Mouse (Mus musculus) telencephalon, adult 2 months (tissue): ENCODE results near the gene Ntm.
A peak's percentile ranks its signal among the peaks of the same experiment; 100 is the strongest.

Experiments
- DNase-seq: peaks from one replicate; pipeline ENCODE4 v3.0.0-alpha.2; 2011; ENCODE audit warnings: low read depth, low spot score

Ntm gene

DNA sequence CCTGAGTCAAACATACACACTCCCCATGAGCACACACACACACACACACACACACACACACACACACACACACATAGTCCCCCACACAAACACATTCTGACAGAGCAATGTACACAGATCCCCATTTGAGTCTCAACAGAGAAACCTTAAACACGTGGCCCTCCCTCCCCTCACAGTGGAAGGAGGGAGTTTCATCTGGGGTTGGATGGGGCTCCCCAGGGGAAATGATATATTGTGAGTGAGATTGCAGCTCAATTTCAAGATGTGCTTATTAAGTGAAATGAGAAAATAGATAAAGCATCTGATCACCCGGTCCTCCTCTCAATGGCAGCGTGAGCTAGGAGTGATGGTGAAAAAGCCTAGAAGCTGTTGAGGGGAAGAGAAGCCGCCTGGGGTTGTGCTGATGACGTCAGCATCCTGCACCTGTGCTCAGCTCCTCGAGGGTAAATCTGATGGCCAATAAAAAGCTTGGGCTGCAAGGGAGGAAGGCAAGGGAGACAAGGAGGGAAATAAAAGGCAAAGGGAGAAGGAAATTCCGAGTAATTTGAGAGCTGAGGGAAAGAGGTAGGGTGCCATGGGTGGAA, 801.8 kb downstream of the Ntm start:
- DNase-seq = no peak

DNA sequence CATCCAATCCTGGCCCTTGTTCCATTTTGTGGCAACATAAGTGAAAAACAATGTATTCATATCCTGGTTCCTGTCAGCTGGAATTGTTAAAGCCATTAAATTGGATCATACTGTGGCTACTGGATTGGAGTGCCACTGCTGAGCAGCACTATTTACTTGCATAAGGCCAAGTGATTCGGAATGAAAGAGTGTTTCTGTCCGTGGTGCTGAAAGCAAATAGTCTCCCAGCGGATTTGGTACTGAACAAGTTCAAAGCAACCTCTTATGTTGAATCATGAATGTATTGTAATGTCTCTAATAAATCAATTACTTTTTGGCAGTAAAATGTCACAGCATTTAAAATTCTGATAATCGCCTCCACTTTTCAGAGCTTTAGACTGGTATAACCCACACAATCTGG, 817.0 kb downstream of the Ntm start:
- no peak for DNase-seq

DNA sequence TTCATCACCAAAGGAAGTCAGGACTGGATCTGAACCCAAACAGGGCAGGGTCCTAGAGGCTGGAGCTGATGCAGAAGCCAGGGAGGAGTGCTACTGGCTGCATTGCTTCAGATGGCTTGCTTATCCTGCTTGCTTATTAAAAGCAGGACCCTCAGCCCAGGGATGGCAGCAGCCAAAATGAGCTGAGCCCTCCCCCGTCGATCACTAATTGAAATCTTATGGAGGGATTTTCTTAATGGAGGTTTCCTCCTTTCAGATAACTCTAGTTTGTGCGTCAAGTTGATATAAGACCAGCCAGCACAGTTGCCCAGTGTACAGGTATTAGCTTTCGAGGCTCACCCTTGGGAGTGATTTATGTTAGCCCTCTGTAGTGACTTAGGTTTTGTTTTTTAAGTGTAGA, 826.9 kb downstream of the Ntm start:
- no peak for DNase-seq

DNA sequence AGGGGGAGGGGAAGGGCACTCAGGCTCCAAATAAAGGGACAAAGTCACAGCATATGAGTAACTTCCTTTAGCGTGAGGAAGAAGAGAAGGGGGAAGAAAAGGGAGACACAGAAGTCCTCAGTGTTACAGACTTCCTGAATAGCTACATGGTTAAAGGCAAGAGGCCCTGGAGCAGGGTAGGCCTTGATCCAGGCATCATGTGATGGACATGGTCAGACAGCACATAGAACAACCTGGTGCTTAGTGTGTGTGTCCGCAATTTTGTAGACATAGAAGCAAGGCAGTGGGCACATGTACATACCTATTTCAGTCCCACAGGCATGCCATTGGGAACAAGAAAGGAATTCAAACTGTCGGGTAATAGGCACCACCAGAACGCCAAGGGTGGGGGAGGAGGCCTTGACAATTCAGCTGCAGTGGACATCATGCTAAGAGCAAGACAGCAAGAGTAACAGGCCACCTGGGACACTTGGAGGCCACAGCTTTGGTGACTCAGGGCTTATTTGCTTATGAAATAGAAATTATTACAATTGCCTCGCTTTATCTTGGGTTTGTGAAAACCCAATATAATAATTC, 832.1 kb downstream of the Ntm start:
- DNase-seq = no peak

DNA sequence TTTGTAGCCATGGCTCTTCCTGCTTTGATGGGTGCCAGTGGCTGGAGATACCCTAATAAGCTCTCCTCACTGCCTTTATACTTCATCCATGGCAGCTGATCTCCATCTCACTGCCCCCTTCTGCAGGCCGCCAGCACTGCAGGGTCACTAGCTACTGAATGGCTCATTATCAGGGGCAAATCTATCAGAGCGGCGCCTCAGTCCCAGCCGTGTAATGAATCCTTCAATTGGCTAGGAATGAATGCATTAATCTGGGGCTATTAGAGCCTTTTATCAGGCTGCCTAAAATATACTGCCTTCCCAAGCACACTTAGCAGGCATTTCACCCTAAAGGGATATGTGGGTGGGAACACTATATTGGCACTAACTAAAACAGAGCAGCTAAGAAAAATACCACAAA, 832.6 kb downstream of the Ntm start:
- DNase-seq = no peak

DNA sequence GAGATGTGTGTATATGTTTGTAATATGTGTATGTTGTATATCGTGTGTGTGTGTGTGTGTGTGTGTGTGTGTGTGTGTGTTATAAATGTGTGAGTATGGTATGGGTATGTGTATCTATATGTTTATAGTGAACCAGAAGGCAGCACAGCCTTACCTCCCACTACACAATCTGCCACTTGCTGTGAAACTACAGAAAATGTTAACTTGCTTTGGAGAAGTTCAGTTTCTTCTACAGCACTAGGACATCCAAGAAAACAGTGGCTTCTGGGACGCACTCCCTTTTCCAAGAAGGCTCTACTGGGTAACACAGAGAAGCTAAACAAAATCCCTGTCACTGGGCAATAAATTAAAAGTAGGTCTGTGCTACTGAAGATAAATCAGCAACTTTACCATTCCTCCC, 834.5 kb downstream of the Ntm start:
- DNase-seq = no peak

DNA sequence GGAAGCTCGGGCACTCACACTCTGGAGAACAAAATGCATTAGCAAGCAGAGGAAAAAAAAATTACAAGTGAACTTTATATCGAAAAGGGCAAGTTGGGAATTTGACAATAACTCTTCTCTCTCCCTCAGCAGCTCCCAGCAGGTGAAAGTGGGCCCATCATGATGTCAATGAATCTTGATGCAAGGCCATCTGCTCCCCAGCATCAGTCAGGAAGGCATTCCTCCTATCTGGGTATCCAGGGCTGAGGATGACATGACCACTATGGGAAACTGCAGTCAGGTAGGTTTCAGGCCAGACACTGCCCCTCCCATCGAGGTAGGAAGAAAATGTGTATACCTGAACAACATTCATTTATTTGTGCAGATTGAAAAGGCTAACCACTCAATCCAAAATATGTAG, 838.5 kb downstream of the Ntm start:
- no peak for DNase-seq

DNA sequence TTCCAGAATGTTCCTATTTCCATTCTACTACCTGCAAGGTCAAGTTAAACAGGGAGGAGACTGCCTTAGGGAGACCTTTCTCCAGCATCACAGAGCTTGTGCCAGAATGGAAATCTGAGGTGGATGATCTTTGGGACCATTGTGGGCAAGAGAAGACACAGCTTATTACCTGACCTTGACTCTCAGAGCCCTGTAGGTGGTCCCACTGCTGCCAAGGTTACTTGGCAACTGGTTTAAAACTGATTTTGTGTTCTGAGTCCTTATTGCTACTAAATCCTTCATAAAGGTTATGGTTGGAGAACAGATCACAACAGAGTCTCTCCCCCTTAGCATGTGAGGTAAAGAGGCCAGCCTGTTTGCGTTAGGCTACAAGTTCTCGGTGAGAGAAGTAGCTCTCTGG, 839.1 kb downstream of the Ntm start:
- no peak for DNase-seq

DNA sequence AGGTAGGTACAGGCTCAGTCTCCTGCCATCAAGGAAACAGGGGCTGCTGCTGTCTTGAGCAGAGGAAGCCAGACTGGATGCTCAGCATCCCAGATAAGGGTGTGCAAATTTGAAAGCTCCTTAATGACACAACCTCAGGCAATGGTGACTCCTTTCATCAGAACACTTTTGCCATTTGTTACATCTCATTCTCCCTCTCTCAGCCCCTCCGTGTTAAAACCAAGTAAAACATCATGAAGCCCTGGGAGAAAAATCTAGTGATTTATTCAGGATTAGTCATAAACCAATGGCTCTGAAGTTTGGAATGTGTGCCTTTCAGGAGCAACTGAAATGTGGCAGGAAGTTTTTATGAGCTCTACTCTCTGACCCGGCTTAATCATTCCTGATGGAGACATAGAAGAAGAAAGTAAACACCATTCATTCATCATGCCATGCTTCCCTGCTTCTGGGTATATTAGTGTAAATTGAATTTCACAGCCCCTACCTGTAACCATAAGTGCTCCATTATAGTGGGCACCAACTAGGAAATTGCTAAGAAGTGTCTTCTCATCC, 845.3 kb downstream of the Ntm start:
- DNase-seq = no peak

DNA sequence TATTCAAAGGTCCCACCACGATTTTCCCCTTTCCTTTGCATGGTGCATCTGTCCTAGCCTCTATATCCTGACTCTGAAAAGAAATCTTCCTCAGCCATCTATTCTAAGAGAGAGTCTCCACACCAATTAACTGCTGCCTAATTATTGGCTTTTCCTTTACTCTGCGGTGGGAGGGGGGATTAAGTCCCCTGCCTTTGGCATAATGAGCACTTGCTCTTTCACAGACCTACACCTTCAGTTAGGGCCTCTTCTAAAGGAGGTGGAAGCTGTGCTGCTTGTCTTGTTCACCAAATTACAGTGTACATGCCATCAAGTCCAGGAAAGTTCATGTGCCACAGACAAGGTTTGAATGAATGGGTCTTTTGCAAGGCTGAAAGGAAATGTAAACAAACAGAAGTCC, 847.6 kb downstream of the Ntm start:
- no peak for DNase-seq

DNA sequence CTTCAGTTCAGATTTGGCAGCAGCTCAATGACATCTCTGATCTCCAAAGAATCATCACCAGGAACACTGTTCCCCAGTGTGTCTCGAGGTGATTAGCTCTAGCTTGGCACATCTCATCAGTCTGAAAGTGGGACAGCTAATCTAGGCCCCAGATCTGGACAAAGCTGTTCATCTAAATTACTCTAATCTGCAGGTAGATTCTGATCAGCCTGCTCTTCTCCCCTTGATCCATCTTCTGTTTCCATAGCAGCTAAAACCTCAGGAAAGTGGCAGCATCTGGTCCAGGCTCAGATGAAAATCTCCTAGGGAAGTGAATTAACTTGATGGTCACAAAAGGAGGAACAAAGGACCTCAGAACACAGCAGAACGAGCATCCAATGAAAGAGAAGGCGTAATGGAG, 856.2 kb downstream of the Ntm start:
- no peak for DNase-seq

DNA sequence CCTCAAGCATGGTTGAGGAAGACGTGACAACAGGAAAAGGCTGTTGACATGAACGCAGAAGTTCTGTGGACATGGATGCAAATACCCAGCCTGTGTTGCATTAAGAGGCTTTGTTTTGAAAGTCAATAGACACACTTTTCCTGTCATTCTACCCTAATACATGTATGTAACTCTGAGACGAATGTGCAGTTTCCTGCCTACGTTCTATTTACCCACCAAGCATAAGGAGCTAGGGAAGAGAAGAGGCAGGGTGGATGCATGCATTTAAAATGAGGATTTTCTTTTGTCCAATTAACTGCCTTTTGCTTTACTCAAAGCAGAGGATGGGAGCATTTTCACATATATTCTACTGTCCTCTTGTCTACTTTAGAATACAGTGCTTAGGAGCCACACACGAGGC, 858.5 kb downstream of the Ntm start:
- DNase-seq = no peak

DNA sequence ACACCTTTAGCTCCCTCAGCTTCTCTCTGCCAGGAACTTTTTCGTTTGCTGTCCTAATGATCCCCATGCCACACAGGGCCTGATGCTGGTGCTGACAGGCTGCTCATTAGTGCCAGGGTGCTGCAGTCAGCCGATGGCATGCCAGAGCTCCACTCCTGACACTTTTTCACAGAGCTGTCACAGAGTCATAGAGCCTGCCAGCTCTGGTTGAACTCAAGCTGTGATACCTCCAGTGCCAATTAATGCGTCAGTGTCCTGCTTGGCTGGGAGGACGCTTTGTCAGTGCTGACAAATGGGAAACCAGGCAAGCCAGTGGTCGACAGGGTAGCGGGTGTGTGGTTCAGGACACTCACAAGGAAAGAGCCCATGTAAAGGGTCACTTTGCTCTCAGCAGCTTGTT, 858.9 kb downstream of the Ntm start:
- DNase-seq = no peak

DNA sequence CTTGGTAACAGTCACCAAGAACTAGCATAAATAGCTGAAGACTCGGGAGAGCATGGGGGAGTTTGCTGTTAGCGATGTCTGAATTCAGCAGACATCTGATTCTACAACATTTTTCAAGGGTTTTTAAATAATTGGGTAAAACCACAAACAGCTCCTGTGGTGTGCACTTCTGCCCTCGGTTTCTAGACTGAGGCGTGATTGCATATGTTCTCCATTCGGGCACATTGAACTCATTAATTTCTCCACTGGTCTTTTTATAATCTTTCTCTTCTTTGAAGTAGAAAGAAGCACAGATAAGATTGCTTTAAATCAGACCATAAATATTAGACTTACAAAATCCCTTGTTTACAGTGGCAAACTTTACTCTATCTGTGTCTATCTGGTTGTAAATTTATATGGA, 862.3 kb downstream of the Ntm start:
- DNase-seq = peak; percentile 42

DNA sequence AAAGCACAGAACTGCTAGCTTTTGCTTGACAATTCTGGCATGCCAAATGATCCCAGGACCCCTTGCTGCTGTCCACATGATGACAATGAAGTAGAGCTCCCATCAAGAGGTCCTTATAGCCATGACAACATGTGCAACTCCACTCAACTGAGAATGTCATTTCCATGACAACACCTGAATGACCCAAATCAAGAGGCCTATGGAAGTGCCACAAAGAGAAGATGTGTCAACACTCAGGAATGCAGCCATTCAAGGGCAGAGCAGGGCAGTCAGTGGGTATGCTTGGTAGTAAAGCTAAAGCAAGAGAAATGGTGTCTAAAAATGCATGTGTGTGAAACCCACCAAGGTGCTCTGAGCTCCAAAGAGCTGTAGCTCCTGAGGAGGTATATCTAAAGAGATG, 870.5 kb downstream of the Ntm start:
- no peak for DNase-seq

DNA sequence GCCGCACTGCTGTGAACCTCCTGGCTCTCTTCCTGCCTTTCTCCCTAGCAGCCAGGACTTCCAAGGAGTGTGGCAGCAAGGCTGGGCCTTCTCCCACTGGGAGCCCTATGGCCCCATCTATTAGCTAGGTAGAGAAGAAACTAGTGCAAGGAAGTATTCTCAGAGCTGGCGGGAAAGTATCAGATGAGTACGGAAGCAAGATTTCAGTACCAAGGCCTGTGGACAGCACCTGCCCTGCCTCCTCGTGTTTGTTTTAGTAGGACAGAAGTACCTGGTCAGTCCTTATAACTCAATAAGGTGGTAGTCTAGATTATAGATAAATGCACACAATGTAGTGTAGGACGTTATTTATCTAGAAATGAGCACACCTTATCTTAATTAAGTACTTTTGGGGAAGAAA, 874.3 kb downstream of the Ntm start:
- DNase-seq = no peak

DNA sequence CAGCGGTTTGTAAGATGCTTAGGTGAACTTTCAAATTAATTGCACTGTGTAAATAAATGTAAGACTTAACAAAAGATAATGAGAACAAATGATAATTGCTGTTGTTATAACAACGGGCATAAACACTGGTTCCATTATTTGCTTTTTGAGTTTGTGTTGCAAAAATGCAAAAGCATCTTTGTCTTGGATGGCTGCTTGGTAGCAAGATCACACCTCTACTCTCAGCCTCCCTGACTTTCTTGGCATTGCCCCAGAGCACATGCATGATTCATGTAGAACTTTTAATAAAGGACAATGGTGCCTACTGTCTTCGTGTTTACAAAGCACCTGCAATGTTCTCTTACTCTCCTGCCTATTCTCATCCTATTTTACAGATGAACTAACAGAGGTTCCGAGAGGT, 875.3 kb downstream of the Ntm start:
- DNase-seq = no peak

DNA sequence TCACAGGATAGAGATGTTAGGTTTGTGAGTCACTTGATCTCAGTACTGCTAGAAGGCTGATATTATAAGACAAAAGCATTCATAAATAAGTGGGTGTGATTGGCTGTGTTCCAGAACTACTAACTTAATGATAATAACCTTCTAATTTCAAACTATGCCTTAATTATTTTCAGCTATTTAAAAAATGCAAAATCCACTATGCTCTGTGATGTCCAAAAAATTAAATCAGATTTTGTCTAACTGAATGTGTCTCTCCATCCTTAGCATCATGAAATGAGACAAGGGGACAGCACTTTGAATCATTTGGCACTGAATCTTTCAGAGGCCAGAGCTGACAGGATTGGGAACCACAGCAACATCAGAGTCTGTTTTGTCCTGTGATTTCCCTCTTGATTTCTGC, 875.8 kb downstream of the Ntm start:
- DNase-seq = no peak

DNA sequence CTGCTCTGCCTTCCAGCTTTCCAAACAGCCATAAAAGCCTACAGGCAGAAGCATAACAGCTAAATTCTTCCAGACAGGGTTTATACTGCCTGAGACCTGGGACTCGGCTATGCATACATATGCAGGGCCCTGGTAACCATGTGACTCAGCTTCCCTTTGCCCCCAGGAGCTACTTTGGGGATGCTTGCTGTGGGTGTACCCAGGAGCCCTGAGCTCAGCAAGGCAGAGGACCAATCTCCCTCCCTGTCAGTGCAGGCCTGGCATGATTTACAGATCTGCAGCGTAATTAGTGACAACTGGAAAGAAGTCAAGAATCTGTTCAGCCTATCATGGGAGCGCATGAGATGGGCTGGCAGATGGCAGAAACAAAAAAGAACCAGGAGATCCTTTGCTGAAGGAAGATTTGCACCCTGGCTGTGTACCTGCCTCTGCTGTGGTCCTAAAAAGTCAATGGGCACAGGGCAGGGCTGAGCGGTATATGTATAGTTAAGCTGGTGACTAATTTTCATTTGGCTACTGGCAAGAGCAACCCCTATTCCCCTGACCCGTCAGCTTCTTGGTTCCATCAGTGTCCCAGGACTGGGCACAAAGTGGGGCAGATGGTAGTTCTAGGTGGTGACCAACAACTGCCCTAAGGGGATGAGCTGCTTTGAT, 886.9 kb downstream of the Ntm start:
- DNase-seq = peak; percentile 42

DNA sequence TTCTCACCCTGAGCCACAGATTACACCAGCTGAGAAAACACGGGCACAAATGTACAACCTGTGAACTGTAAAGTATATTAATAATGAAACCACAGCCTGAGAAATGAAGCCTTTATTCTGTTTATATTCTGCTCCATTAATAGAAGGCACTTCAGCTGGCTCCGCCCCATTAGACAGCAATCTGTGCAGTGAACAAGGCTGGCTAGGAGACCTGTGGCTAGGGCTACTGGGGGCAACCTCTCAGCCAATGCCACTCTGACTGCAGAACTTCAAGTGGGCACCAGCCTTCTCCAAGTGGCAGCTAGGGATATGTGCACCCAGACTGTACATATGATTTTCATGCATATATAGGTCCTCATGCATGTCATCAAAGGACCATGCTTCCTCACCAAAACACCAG, 887.7 kb downstream of the Ntm start:
- DNase-seq = no peak

DNA sequence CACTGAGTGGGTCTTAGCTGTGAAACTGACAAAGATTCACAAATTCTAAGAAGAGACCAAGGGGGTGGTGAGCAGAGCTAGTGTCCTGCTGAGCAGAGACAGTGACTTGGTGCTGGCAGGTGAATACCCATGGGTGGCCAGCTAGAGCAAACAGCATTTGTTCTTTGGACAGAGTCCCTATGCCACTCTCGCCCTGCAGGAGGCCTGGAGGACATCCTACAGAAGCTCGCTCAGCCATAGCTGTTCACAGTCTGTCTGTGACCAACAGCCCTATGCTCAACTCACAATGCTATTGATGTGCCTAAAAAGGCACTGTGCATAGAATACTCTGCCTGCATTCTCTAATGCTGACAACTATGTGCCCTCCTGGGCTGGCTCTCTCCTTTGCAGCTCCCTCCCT, 888.4 kb downstream of the Ntm start:
- no peak for DNase-seq

DNA sequence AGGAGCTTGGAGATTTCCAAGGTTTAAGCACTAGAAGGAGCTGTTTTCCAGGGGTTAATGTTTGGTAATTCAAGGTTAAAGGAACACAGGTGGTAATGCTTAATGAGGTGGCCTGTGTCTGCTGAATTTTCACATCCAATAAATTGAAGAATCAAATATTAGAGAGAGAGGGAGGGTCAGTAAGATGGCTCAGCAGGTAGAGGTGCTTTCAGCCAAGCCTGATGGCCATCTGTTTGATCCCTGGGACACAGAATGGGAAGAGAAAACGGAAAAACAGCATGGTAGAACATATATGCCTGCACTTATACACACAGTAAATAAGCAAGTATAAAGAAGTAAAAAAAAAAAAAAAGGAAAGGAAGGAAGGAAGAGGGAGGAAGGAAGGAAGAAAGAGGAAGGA, 890.9 kb downstream of the Ntm start:
- DNase-seq = no peak

DNA sequence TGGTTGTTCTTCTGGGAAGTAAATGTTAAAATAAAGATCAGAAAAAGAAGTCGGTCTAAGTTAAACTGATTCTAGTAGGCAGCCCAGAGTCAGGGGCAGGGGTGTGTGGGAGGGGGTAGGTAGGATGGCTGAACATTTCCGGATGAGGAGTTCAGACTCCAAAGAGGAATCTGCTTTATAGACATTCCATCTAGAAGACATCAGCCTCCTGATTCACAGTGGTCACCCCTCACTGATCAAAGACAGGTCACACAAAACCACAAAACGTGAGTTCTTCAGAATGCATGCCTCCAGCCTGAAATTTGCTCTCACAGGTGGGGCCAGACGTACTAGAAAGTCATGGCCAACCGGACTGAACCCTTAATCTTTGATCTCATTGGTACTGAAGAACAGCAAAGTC, 895.4 kb downstream of the Ntm start:
- no peak for DNase-seq
